Mouse (Mus musculus) heart, embryonic 14.5 days (tissue): ENCODE results near the gene Pde3b. TPM values are rescaled to one million over a fixed set of nuclear protein-coding genes. Genes with fewer than 3 reads are reported as not detected.

Experiments used
- ATAC-seq: fragments of 200-750 bp; cut with Nextera tagmentation; 2 replicates; pipeline ENCODE4 v1.8.0; 2017; ENCODE audit warnings: low read depth, moderate TSS enrichment; ENCODE audit not compliant: insufficient number of reproducible peaks, insufficient read depth, low FRiP score
- H3K27ac ChIP-seq, 2 experiments: fragments of 200-500 bp in 1 of 2; fragments of 300-500 bp in 1 of 2; sonication (generic) in 1 of 2; replicated peaks in 1 of 2; 2 replicates each; pipeline ENCODE4 v1.5.1; 2012 to 2014; ENCODE audit warnings: low read depth in 2 of 2, low read length in 2 of 2, control low read depth in 1 of 2, mild to moderate bottlenecking in 1 of 2, mixed read lengths in 1 of 2; ENCODE audit not compliant: control insufficient read depth in 1 of 2, insufficient read depth in 1 of 2
- H3K27me3 ChIP-seq: fragments of 300-500 bp; sonication (generic); 2 replicates; pipeline ENCODE4 v1.6.1; 2014; ENCODE audit warnings: mild to moderate bottlenecking, low read length, control low read depth; ENCODE audit not compliant: control insufficient read depth, insufficient read depth
- H3K36me3 ChIP-seq: fragments of 300-500 bp; sonication (generic); 2 replicates; pipeline ENCODE4 v1.6.1; 2014; ENCODE audit warnings: mild to moderate bottlenecking, control low read depth, low read length, mixed read lengths; ENCODE audit not compliant: control insufficient read depth, insufficient read depth
- H3K4me1 ChIP-seq, 2 experiments: fragments of 200-500 bp in 1 of 2; fragments of 300-500 bp in 1 of 2; sonication (generic) in 1 of 2; 2 replicates each; pipeline ENCODE4 v1.6.1; 2012 to 2014; ENCODE audit warnings: low read length in 2 of 2, control low read depth in 1 of 2, mixed read lengths in 1 of 2; ENCODE audit not compliant: control insufficient read depth in 2 of 2, insufficient read depth in 2 of 2
- H3K4me2 ChIP-seq: fragments of 300-500 bp; sonication (generic); 2 replicates; pipeline ENCODE4 v1.6.1; 2014; ENCODE audit warnings: mild to moderate bottlenecking, low read length
- H3K4me3 ChIP-seq, 2 experiments: fragments of 200-500 bp in 1 of 2; fragments of 300-500 bp in 1 of 2; sonication (generic) in 1 of 2; 2 replicates each; pipeline ENCODE4 v1.5.1; 2012 to 2014; ENCODE audit warnings: low read length in 2 of 2, mild to moderate bottlenecking in 2 of 2, control low read depth in 1 of 2, low read depth in 1 of 2, moderate library complexity in 1 of 2; ENCODE audit not compliant: control insufficient read depth in 1 of 2, insufficient read depth in 1 of 2
- H3K9ac ChIP-seq: fragments of 300-500 bp; sonication (generic); 2 replicates; pipeline ENCODE4 v1.6.1; 2014; ENCODE audit warnings: mild to moderate bottlenecking, low read length
- H3K9me3 ChIP-seq: fragments of 300-500 bp; sonication (generic); 2 replicates; pipeline ENCODE4 v1.6.1; 2016; ENCODE audit warnings: low read length, control low read depth; ENCODE audit not compliant: control insufficient read depth
- WGBS: fragments of 180-500 bp; shearing (Covaris S2); extraction: QIAGEN DNeasy Blood & Tissue Kit; methylation state at CpG from one replicate; pipeline ENCODE4 v1.1.7; 2014; 5-methylcytosine and 5-hydroxymethylcytosine counted together
- polyA plus RNA-seq: library from polyadenylated mRNA; unstranded; fragments of >200 nt; fragmentation: Nextera tagmentation; extraction: Ambion mirVana; gene quantifications from 2 replicates; pipeline ENCODE4 v1.2.1, GENCODE M21; 2014

The Pde3b gene
- polyA plus RNA-seq, 1 experiment from 2014 or later = 8.9 TPM

- Histone ChIP-seq H3K27ac (no peak overlapping the region), H3K9me3 (no peaks in the 10 kb centered on the region), H3K4me1 (no peaks in the 10 kb centered on the region), H3K27me3 (no peaks in the 10 kb centered on the region), H3K4me3 (no peak overlapping the region), H3K36me3 (no peaks in the 10 kb centered on the region), H3K9ac (no peak overlapping the region), H3K4me2 (no peak overlapping the region)
- WGBS = 77% methylated on average over 1 of the region's 1 CpGs
- ATAC-seq = no peak
These were observed 44.8 kb downstream of the Pde3b start for GRCm38 (mm10) chr7:114459909-114460308.

GRCm38 (mm10) chr7:114461727-114462126 lies 46.6 kb downstream of the Pde3b start:
- 73% methylated on average over 2 of the region's 2 CpGs for WGBS
- Histone ChIP-seq H3K36me3 (no peaks in the 10 kb centered on the region), H3K4me2 (no peak overlapping the region), H3K4me1 (0 out of 4 replicates have a peak, but pooled peaks cover 0 to 2% of the 10 kb centered on the region in 2 experiments), H3K4me3 (no peak overlapping the region), H3K9ac (no peak overlapping the region), H3K27me3 (no peaks in the 10 kb centered on the region), H3K27ac (no peak overlapping the region), H3K9me3 (no peaks in the 10 kb centered on the region)
- ATAC-seq = no peak

GRCm38 (mm10) chr7:114466358-114466757 lies 51.3 kb downstream of the Pde3b start:
- H3K4me3 ChIP-seq = no peak overlapping the region
- no peak overlapping the region for H3K4me2 ChIP-seq
- ATAC-seq = no peak
- H3K9me3 ChIP-seq = no peaks in the 10 kb centered on the region
- no peaks in the 10 kb centered on the region for H3K27me3 ChIP-seq
- no peak overlapping the region for H3K9ac ChIP-seq
- no peaks in the 10 kb centered on the region for H3K36me3 ChIP-seq
- 0 out of 4 replicates have a peak, but pooled peaks cover 0 to 2% of the 10 kb centered on the region in 2 experiments for H3K4me1 ChIP-seq
- H3K27ac ChIP-seq = no peak overlapping the region
- 88% methylated on average over 3 of the region's 3 CpGs for WGBS

- Histone ChIP-seq H3K27ac (0 out of 4 replicates have a peak overlapping the region, but pooled peaks of 1 of the 2 experiments have one; percentile 14), H3K4me3 (no peak overlapping the region), H3K27me3 (no peaks in the 10 kb centered on the region), H3K9ac (no peak overlapping the region), H3K4me1 (peaks cover 0 to 5% of the 10 kb centered on the region in 2 experiments; a peak in 1 of 4 replicates), H3K36me3 (no peaks in the 10 kb centered on the region), H3K4me2 (no peak overlapping the region), H3K9me3 (no peaks in the 10 kb centered on the region)
- no peak for ATAC-seq
- 20% methylated on average over 2 of the region's 2 CpGs for WGBS
These were observed 57.4 kb downstream of the Pde3b start for GRCm38 (mm10) chr7:114472471-114472870.

GRCm38 (mm10) chr7:114474889-114475288 lies 59.8 kb downstream of the Pde3b start:
- H3K4me2 ChIP-seq = no peak overlapping the region
- ATAC-seq = no peak
- no peaks in the 10 kb centered on the region for H3K9me3 ChIP-seq
- H3K9ac ChIP-seq = no peak overlapping the region
- H3K27ac ChIP-seq = no peak overlapping the region
- WGBS = 79% methylated on average over 1 of the region's 1 CpGs
- H3K27me3 ChIP-seq = no peaks in the 10 kb centered on the region
- peaks cover 0 to 5% of the 10 kb centered on the region in 2 experiments; a peak in 1 of 4 replicates for H3K4me1 ChIP-seq
- H3K36me3 ChIP-seq = no peaks in the 10 kb centered on the region
- H3K4me3 ChIP-seq = no peak overlapping the region

- H3K27me3 ChIP-seq = no peaks in the 10 kb centered on the region
- H3K27ac ChIP-seq = no peak overlapping the region
- H3K9ac ChIP-seq = no peak overlapping the region
- no peaks in the 10 kb centered on the region for H3K9me3 ChIP-seq
- no peak overlapping the region for H3K4me3 ChIP-seq
- H3K4me1 ChIP-seq = no peaks in the 10 kb centered on the region
- no peaks in the 10 kb centered on the region for H3K36me3 ChIP-seq
- no peak overlapping the region for H3K4me2 ChIP-seq
- ATAC-seq = no peak
- WGBS = 62% methylated on average over 2 of the region's 2 CpGs
These were observed 62.8 kb downstream of the Pde3b start for GRCm38 (mm10) chr7:114477884-114478283.

GRCm38 (mm10) chr7:114478901-114479300 lies 63.8 kb downstream of the Pde3b start:
- Histone ChIP-seq H3K4me1 (no peaks in the 10 kb centered on the region), H3K9ac (no peak overlapping the region), H3K36me3 (no peaks in the 10 kb centered on the region), H3K27ac (no peak overlapping the region), H3K4me2 (no peak overlapping the region), H3K9me3 (no peaks in the 10 kb centered on the region), H3K27me3 (no peaks in the 10 kb centered on the region), H3K4me3 (no peak overlapping the region)
- 61% methylated on average over 5 of the region's 5 CpGs for WGBS
- ATAC-seq = no peak

- no peak overlapping the region for H3K9ac ChIP-seq
- no peaks in the 10 kb centered on the region for H3K9me3 ChIP-seq
- H3K27me3 ChIP-seq = no peaks in the 10 kb centered on the region
- no peak overlapping the region for H3K4me3 ChIP-seq
- 74% methylated on average over 4 of the region's 4 CpGs for WGBS
- H3K36me3 ChIP-seq = no peaks in the 10 kb centered on the region
- H3K4me2 ChIP-seq = no peak overlapping the region
- no peaks in the 10 kb centered on the region for H3K4me1 ChIP-seq
- no peak for ATAC-seq
- no peak overlapping the region for H3K27ac ChIP-seq
These were observed 64.7 kb downstream of the Pde3b start for GRCm38 (mm10) chr7:114479779-114480178.
